Mouse (Mus musculus) MN1 (cell line): ENCODE measurements around the gene Gm8229.
"Not testable (repeated sequence)": the region's sequence is repeated elsewhere in the genome, so short reads cannot be mapped to it uniquely, and the experiment has no call there.

Experiments
- DNase-seq: peaks from one replicate; pipeline ENCODE4 v3.0.0-alpha.2; 2016; ENCODE audit warnings: low spot score

Gene Gm8229

GRCm38 (mm10) chr14:44365057-44365456, at the start of gene Gm8229:
Gene Gm8229 (plus strand): TSS chr14:44365357.
- not testable (repeated sequence) for DNase-seq

- DNase-seq = not testable (repeated sequence)
Measured at GRCm38 (mm10) chr14:44338484-44338883, 26.7 kb upstream of the Gm8229 start, which contains the start of gene Gm5930. Gene Gm5930 (minus strand): TSS chr14:44338584.

- not testable (repeated sequence) for DNase-seq
Measured at GRCm38 (mm10) chr14:44361416-44361815, 3.7 kb upstream of the Gm8229 start.

GRCm38 (mm10) chr14:44362301-44362700, 2.9 kb upstream of the Gm8229 start:
- DNase-seq = not testable (repeated sequence)

- DNase-seq = not testable (repeated sequence)
Measured at GRCm38 (mm10) chr14:44384233-44384632, 19.1 kb downstream of the Gm8229 start.

GRCm38 (mm10) chr14:44410588-44410987, 45.4 kb downstream of the Gm8229 start, which contains the start of gene Gm3371:
Gene Gm3371 (minus strand): TSS chr14:44410688.
- not testable (repeated sequence) for DNase-seq
